Mouse (Mus musculus) kidney, embryonic 14.5 days (tissue): Measurements from ENCODE around the gene Cdh4. TPM values are rescaled to one million over a fixed set of nuclear protein-coding genes. Genes with fewer than 3 reads are reported as not detected.

Experiments used
- ATAC-seq: fragments of 200-750 bp; cut with Nextera tagmentation; 2 replicates; pipeline ENCODE4 v1.8.0; 2017; ENCODE audit warnings: moderate number of reproducible peaks, mild to moderate bottlenecking, moderate TSS enrichment, moderate library complexity; ENCODE audit not compliant: low FRiP score, low TSS enrichment
- H3K27ac ChIP-seq: fragments of 300-500 bp; sonication (generic); 2 replicates; pipeline ENCODE4 v1.5.1; 2014; ENCODE audit warnings: low read depth, mild to moderate bottlenecking, low read length, moderate library complexity, mixed read lengths
- H3K27me3 ChIP-seq: fragments of 300-500 bp; sonication (generic); 2 replicates; pipeline ENCODE4 v1.6.1; 2014; ENCODE audit warnings: mild to moderate bottlenecking, low read length; ENCODE audit not compliant: control insufficient read depth, insufficient read depth
- H3K36me3 ChIP-seq: fragments of 300-500 bp; sonication (generic); 2 replicates; pipeline ENCODE4 v1.6.1; 2014; ENCODE audit warnings: low read length, mixed read lengths; ENCODE audit not compliant: control insufficient read depth, insufficient read depth
- H3K4me1 ChIP-seq: fragments of 300-500 bp; sonication (generic); 2 replicates; pipeline ENCODE4 v1.6.1; 2014; ENCODE audit warnings: low read length, mixed read lengths; ENCODE audit not compliant: control insufficient read depth, insufficient read depth
- H3K4me2 ChIP-seq: fragments of 300-500 bp; sonication (generic); replicated peaks from 2 replicates; pipeline ENCODE4 v1.6.1; 2014; ENCODE audit warnings: low read depth, mild to moderate bottlenecking, low read length
- H3K4me3 ChIP-seq: fragments of 300-500 bp; sonication (generic); 2 replicates; pipeline ENCODE4 v1.5.1; 2014; ENCODE audit warnings: mild to moderate bottlenecking, low read length
- H3K9ac ChIP-seq: fragments of 300-500 bp; sonication (generic); 2 replicates; pipeline ENCODE4 v1.6.1; 2014; ENCODE audit warnings: low read depth, mild to moderate bottlenecking, low read length, moderate library complexity
- H3K9me3 ChIP-seq: fragments of 300-500 bp; sonication (generic); 2 replicates; pipeline ENCODE4 v1.6.1; 2016; ENCODE audit warnings: low read length; ENCODE audit not compliant: control insufficient read depth
- WGBS: fragments of 180-500 bp; shearing (Covaris S2); extraction: QIAGEN DNeasy Blood & Tissue Kit; methylation state at CpG from one replicate; pipeline ENCODE4 v1.1.7; 2014; 5-methylcytosine and 5-hydroxymethylcytosine counted together
- polyA plus RNA-seq: library from polyadenylated mRNA; unstranded; fragments of >200 nt; fragmentation: Nextera tagmentation; extraction: Ambion mirVana; gene quantifications from 2 replicates; pipeline ENCODE4 v1.2.1, GENCODE M21; 2014

Cdh4 gene
- polyA plus RNA-seq, 1 experiment from 2014 or later = 19.4 TPM

DNA sequence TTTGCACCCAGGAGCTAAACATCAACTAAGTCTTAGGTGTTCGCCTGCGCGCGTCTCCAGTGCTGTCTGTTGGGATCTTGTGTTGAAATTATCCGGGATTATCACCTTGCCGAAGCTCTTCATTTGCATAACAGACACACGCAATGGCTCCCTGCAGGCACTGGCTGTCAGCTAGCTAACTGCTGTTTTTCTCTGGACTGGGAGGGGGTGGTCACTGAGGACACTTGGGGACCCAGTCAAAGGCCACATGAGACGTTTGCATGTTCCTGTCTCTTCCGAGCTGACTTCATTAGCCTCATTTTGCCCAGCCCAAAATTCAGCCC, 325.3 kb downstream of the Cdh4 start:
- H3K36me3 ChIP-seq = no peaks in the 10 kb centered on the region
- H3K27ac ChIP-seq = no peak overlapping the region
- no peaks in the 10 kb centered on the region for H3K9me3 ChIP-seq
- ATAC-seq = no peak
- H3K27me3 ChIP-seq = no peaks in the 10 kb centered on the region
- H3K4me1 ChIP-seq = no peaks in the 10 kb centered on the region
- 8% methylated on average over 9 of the region's 9 CpGs for WGBS
- H3K4me3 ChIP-seq = no peak overlapping the region
- H3K9ac ChIP-seq = no peak overlapping the region
- no peak overlapping the region for H3K4me2 ChIP-seq

DNA sequence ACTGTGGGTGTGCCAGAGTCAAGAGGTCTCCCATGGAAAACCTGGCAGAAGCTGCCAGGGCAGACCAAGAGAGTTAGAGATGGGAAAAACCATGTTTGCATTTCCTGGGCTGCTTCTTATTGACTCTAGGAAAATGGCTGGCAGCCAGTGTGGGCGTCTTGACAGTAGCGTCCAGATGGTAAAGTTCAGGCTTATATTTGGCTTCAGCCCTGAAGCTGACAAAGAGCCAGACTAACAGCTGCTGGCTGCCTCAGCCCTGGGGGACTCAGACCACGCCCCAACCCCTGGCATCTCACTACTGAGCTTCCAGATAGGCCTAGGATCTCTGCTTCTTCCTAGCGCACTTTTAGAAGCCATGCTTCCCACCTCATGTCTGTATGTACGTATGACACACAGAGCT, 326.9 kb downstream of the Cdh4 start:
- no peak overlapping the region for H3K4me2 ChIP-seq
- peak; percentile 38; the same call in 1 of the 2 replicates for ATAC-seq
- H3K4me3 ChIP-seq = no peak overlapping the region
- H3K36me3 ChIP-seq = no peaks in the 10 kb centered on the region
- peaks cover 7% of the 10 kb centered on the region for H3K4me1 ChIP-seq
- no peak overlapping the region for H3K9ac ChIP-seq
- no peak overlapping the region for H3K27ac ChIP-seq
- H3K27me3 ChIP-seq = no peaks in the 10 kb centered on the region
- H3K9me3 ChIP-seq = no peaks in the 10 kb centered on the region
- WGBS = 60% methylated on average over 5 of the region's 5 CpGs

DNA sequence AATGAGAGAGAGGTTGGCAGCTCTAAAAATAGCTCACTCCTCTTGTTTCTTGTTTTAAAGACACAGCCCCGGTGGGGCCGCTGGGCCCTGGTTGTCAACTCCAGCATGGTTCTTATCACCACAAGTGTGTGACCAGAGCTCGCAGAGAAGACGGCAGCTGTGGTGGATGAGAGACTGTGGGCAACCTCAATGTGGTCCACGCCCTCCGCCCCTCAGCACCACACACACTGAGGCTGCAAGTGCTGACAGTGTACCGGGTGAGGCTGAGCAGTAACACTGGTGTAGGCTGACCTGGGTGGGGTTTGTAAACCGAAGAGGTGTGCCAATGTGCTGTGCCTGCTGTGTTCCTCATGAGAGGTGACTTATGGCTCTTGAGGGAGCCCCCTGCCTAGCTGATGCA, 327.7 kb downstream of the Cdh4 start:
- peaks cover 15% of the 10 kb centered on the region for H3K4me1 ChIP-seq
- H3K4me3 ChIP-seq = no peak overlapping the region
- no peaks in the 10 kb centered on the region for H3K36me3 ChIP-seq
- 73% methylated on average over 8 of the region's 8 CpGs for WGBS
- no peak for ATAC-seq
- no peaks in the 10 kb centered on the region for H3K27me3 ChIP-seq
- no peak overlapping the region for H3K4me2 ChIP-seq
- no peak overlapping the region for H3K9ac ChIP-seq
- no peaks in the 10 kb centered on the region for H3K9me3 ChIP-seq
- no peak overlapping the region for H3K27ac ChIP-seq

DNA sequence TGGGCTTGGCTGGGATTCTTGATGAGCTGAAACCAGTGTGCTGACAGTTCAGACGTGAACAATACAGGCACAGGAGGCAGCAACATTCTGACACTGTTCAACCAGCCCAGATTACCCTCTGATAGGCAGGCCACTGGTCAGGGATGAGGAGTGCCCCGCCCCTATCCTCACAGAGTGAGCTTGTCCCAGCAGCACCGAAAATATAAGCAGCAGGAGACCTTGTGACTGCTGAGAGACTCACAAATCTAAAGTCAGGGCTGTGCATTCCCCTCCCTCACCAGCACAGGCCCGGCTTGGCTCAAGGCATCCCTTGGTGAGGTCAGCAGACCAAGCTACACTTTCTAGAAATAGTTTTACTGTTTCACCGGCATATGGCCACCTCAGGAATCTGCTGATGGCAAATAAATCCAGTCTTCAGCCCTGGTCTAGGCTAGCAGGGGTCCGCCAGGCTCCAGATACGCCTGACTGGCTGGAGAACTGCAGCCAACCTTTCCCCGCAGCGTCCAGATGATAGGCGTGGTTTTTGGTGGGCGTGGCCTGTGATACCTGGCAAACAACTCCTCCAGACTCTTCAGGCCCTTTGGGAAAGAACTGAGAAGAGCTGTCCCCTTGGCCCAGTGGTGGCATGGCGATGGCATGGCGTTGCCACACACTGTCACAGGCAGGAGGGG, 332.3 kb downstream of the Cdh4 start:
- H3K9ac ChIP-seq = no peak overlapping the region
- peak; percentile 80 for ATAC-seq
- 11% methylated on average over 13 of the region's 13 CpGs for WGBS
- peak overlapping the region; percentile 80 for H3K27ac ChIP-seq
- no peaks in the 10 kb centered on the region for H3K36me3 ChIP-seq
- H3K4me1 ChIP-seq = peaks cover 33% of the 10 kb centered on the region
- no peak overlapping the region for H3K4me3 ChIP-seq
- H3K9me3 ChIP-seq = no peaks in the 10 kb centered on the region
- H3K27me3 ChIP-seq = no peaks in the 10 kb centered on the region
- peak overlapping the region; percentile 25 for H3K4me2 ChIP-seq

DNA sequence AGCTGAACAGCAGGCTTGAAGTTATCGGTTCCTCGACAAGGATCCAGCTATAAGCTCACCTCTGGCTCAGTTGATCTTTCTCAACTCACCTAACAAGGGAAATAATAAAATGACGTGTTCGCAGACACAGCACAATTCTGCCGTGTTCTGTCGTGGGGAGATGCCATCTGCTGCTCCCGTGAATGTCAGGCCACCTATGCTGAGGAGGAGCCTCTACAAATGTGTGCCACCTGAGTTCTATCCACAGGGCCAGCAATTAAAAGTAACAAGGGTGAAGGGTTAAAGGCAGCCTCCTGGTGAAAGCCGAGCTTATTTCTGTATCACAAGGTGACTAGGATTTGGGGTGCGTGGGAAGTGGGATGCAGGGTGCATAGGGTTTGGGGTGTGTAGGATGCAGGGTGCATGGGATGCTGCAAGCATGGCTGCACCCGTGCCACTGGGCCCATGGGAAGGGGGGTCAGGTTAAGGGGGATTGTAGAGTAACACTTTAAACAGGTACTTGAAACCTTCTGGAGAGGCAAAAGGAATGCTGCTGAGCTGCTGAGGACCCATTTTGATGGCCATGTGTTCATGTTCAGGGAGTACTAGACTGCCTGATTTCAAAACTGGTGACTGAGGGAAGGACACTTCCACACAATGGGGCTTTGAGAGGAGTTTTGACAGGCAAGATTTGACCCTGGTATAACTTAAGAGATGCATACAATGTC, 333.9 kb downstream of the Cdh4 start:
- no peak overlapping the region for H3K9ac ChIP-seq
- H3K27ac ChIP-seq = no peak overlapping the region
- no peaks in the 10 kb centered on the region for H3K27me3 ChIP-seq
- H3K4me3 ChIP-seq = no peak overlapping the region
- H3K4me2 ChIP-seq = no peak overlapping the region
- H3K9me3 ChIP-seq = no peaks in the 10 kb centered on the region
- no peaks in the 10 kb centered on the region for H3K36me3 ChIP-seq
- no peak for ATAC-seq
- 62% methylated on average over 10 of the region's 10 CpGs for WGBS
- peaks cover 34% of the 10 kb centered on the region for H3K4me1 ChIP-seq

DNA sequence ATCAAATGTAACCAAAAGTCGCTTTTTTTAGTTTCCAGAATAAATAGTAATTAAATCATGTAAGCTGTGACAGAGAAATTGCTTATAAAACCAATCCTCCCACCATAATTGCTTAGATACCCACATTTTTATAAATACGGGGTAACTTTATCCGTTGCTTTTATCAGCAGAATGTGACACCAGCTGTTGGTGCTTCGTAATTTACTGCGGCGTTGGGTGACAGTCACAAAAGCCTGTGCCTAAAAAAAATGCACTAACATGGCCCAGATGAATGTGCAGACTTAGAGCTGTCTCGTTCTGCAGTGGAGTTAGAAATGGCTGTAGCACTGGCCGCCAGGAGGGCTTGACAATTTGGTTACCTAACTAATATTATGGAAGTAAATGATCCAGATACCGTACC, 337.0 kb downstream of the Cdh4 start:
- ATAC-seq = no peak

DNA sequence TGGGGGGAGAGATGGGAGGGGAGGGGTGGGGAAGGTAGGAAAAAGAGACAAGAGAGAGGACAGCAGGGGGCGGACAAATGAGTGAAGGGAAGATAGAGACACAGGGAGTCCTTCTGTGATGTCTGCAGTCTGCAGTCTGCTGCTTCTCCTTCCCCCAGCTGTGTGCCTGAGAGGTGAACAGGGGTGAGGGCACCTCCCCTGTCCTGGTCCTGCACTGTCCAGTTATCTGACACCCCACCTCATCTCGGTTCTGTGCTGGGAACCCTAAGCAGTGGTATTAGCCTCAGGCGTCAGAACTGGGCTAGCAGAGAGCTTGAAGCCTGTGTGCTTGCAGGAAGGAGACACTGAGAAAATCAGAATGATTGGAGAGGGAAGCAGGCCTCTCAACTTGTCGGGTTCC, 338.7 kb downstream of the Cdh4 start:
- Histone ChIP-seq H3K4me3 (no peak overlapping the region), H3K36me3 (no peaks in the 10 kb centered on the region), H3K9me3 (no peaks in the 10 kb centered on the region), H3K27ac (no peak overlapping the region), H3K4me2 (no peak overlapping the region), H3K9ac (no peak overlapping the region), H3K4me1 (peaks cover 10% of the 10 kb centered on the region; the same call in 1 of the 2 replicates), H3K27me3 (no peaks in the 10 kb centered on the region)
- ATAC-seq = peak; percentile 54; the same call in 1 of the 2 replicates
- 32% methylated on average over 4 of the region's 4 CpGs for WGBS

More for the DNA sequence above, 337.0 kb downstream of the Cdh4 start:
- no peak overlapping the region for H3K9ac ChIP-seq
- H3K27ac ChIP-seq = no peak overlapping the region
- no peaks in the 10 kb centered on the region for H3K9me3 ChIP-seq
- 41% methylated on average over 9 of the region's 9 CpGs for WGBS
- no peak overlapping the region for H3K4me3 ChIP-seq
- H3K4me2 ChIP-seq = no peak overlapping the region
- H3K27me3 ChIP-seq = no peaks in the 10 kb centered on the region
- peaks cover 26% of the 10 kb centered on the region for H3K4me1 ChIP-seq
- no peaks in the 10 kb centered on the region for H3K36me3 ChIP-seq

DNA sequence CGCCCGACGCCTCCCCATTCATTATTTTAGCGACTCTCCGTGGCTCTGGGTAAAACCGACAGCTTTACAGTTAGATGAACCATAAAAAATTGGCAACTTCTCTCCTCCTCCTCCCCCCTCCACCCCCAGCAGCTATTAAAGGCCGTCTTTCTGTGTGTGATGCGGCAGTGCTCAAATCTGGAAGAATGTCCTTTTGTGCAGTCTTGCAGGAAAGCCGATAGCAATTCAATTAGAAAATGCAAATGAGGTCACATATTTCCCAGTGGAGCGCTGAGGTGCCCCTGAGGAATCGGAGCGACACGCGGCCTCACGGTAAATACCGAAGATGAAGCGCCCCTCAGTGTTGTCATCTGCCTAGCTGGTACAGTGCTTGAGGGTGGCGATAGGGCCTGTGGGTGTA, 345.0 kb downstream of the Cdh4 start:
- H3K4me2 ChIP-seq = no peak overlapping the region
- H3K9ac ChIP-seq = no peak overlapping the region
- H3K9me3 ChIP-seq = no peaks in the 10 kb centered on the region
- peaks cover 9% of the 10 kb centered on the region; the same call in 1 of the 2 replicates for H3K4me1 ChIP-seq
- no peaks in the 10 kb centered on the region for H3K27me3 ChIP-seq
- WGBS = 38% methylated on average over 18 of the region's 18 CpGs
- H3K36me3 ChIP-seq = no peaks in the 10 kb centered on the region
- ATAC-seq = no peak
- no peak overlapping the region for H3K4me3 ChIP-seq
- H3K27ac ChIP-seq = no peak overlapping the region

DNA sequence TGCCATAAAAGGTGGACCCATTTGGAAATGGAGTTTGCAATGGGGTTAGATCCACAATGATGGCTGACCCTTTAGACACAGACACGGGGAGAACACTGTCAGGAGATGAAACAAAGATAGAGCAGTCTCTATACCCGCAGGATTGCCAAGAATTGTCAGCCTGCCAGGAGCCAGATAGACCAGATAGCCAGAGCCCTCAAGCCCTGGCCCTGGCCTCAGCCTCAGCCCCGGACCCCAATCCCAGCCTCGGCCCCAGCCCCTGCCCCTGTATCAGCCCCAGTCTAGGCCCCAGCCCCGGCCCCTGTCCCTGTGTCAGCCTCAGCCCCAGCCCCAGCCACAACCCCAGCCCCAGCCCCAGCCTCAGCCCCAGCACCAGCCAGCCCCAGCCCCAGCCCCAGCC, 345.6 kb downstream of the Cdh4 start:
- Histone ChIP-seq H3K27me3 (no peaks in the 10 kb centered on the region), H3K4me3 (no peak overlapping the region), H3K36me3 (no peaks in the 10 kb centered on the region), H3K9ac (no peak overlapping the region), H3K27ac (no peak overlapping the region), H3K4me1 (peaks cover 9% of the 10 kb centered on the region; the same call in 1 of the 2 replicates), H3K4me2 (no peak overlapping the region), H3K9me3 (no peaks in the 10 kb centered on the region)
- WGBS = 68% methylated on average over 4 of the region's 5 CpGs
- ATAC-seq = 0 out of 2 replicates have a peak, but pooled peaks have one; percentile 60
